Mouse (Mus musculus) stomach, embryonic 14.5 days (tissue): ENCODE data around the gene Fcgrt. TPM values are rescaled to one million over a fixed set of nuclear protein-coding genes. Genes with fewer than 3 reads are reported as not detected.

Experiments
- ATAC-seq: fragments of 200-750 bp; cut with Nextera tagmentation; 2 replicates; pipeline ENCODE4 v1.8.0; 2017; ENCODE audit warnings: low read depth, moderate TSS enrichment; ENCODE audit not compliant: insufficient number of reproducible peaks, insufficient read depth, low FRiP score
- H3K27ac ChIP-seq: fragments of 300-500 bp; sonication (generic); 2 replicates; pipeline ENCODE4 v1.5.1; 2014; ENCODE audit warnings: mild to moderate bottlenecking, low read length, moderate library complexity, mixed read lengths
- H3K27me3 ChIP-seq: fragments of 300-500 bp; sonication (generic); 2 replicates; pipeline ENCODE4 v1.6.1; 2014; ENCODE audit warnings: low read length, control low read depth, mixed read lengths; ENCODE audit not compliant: control insufficient read depth, insufficient read depth
- H3K36me3 ChIP-seq: fragments of 300-500 bp; sonication (generic); 2 replicates; pipeline ENCODE4 v1.6.1; 2014; ENCODE audit warnings: mild to moderate bottlenecking, control low read depth, low read length, moderate library complexity, mixed read lengths; ENCODE audit not compliant: control insufficient read depth, insufficient read depth
- H3K4me1 ChIP-seq: fragments of 300-500 bp; sonication (generic); 2 replicates; pipeline ENCODE4 v1.6.1; 2014; ENCODE audit warnings: low read length, control low read depth, mixed read lengths; ENCODE audit not compliant: control insufficient read depth, insufficient read depth
- H3K4me2 ChIP-seq: fragments of 300-500 bp; sonication (generic); replicated peaks from 2 replicates; pipeline ENCODE4 v1.6.1; 2014; ENCODE audit warnings: low read depth, low read length, control low read depth
- H3K4me3 ChIP-seq: fragments of 300-500 bp; sonication (generic); 2 replicates; pipeline ENCODE4 v1.5.1; 2014; ENCODE audit warnings: low read depth, low read length, control low read depth
- H3K9ac ChIP-seq: fragments of 300-500 bp; sonication (generic); replicated peaks from 2 replicates; pipeline ENCODE4 v1.6.1; 2014; ENCODE audit warnings: low read depth, mild to moderate bottlenecking, control low read depth, low read length, moderate library complexity, mixed read lengths
- H3K9me3 ChIP-seq: fragments of 300-500 bp; sonication (generic); 2 replicates; pipeline ENCODE4 v1.6.1; 2016; ENCODE audit warnings: low read depth, low read length, control low read depth; ENCODE audit not compliant: control insufficient read depth
- WGBS: fragments of 180-500 bp; shearing (Covaris S2); extraction: QIAGEN DNeasy Blood & Tissue Kit; methylation state at CpG from one replicate; pipeline ENCODE4 v1.1.7; 2014; 5-methylcytosine and 5-hydroxymethylcytosine counted together
- polyA plus RNA-seq: library from polyadenylated mRNA; unstranded; fragments of >200 nt; fragmentation: Nextera tagmentation; extraction: Ambion mirVana; gene quantifications from 2 replicates; pipeline ENCODE4 v1.2.1, GENCODE M21; 2014

Gene Fcgrt
- polyA plus RNA-seq, 1 experiment from 2014 or later = 78.6 TPM

GRCm38 (mm10) chr7:45056329-45056971 lies 47.2 kb downstream of the Fcgrt start:
- H3K27me3 ChIP-seq = no peaks in the 10 kb centered on the region
- H3K4me2 ChIP-seq = no peak overlapping the region
- ATAC-seq = no peak
- H3K4me3 ChIP-seq = no peak overlapping the region
- 66% methylated on average over 14 of the region's 14 CpGs for WGBS
- H3K4me1 ChIP-seq = peaks cover 5% of the 10 kb centered on the region
- H3K36me3 ChIP-seq = no peaks in the 10 kb centered on the region
- no peak overlapping the region for H3K27ac ChIP-seq
- no peaks in the 10 kb centered on the region for H3K9me3 ChIP-seq
- no peak overlapping the region for H3K9ac ChIP-seq

- Histone ChIP-seq H3K36me3 (peaks cover 14% of the 10 kb centered on the region), H3K27me3 (no peaks in the 10 kb centered on the region), H3K9ac (peak overlapping the region; percentile 81), H3K27ac (peak overlapping the region; percentile 99), H3K4me3 (peak overlapping the region; percentile 86), H3K4me2 (peak overlapping the region; percentile 97), H3K4me1 (peaks cover 9% of the 10 kb centered on the region), H3K9me3 (no peaks in the 10 kb centered on the region)
- ATAC-seq = peak; percentile 94
- WGBS = under 1% methylated on average over 33 of the region's 33 CpGs
These were observed 49.6 kb downstream of the Fcgrt start for GRCm38 (mm10) chr7:45053931-45054510.

GRCm38 (mm10) chr7:45053117-45053930 lies 50.3 kb downstream of the Fcgrt start:
- Histone ChIP-seq H3K9ac (peak overlapping the region; percentile 81), H3K27ac (peak overlapping the region; percentile 99), H3K4me2 (peak overlapping the region; percentile 97), H3K4me1 (peaks cover 9% of the 10 kb centered on the region), H3K36me3 (peaks cover 21% of the 10 kb centered on the region), H3K27me3 (no peaks in the 10 kb centered on the region), H3K9me3 (no peaks in the 10 kb centered on the region), H3K4me3 (peak overlapping the region; percentile 86)
- ATAC-seq = peak; percentile 29
- under 1% methylated on average over 39 of the region's 59 CpGs for WGBS

GRCm38 (mm10) chr7:45052862-45053116 lies 50.9 kb downstream of the Fcgrt start, which contains the start of gene Prr12:
Prr12 (minus strand) TSS chr7:45052881.
- WGBS = 0% methylated on average over 2 of the region's 18 CpGs
- H3K4me1 ChIP-seq = peaks cover 9% of the 10 kb centered on the region
- H3K27me3 ChIP-seq = no peaks in the 10 kb centered on the region
- peak within 1 kb of the TSS; percentile 99 for H3K27ac ChIP-seq
- peak within 1 kb of the TSS; percentile 86 for H3K4me3 ChIP-seq
- ATAC-seq = no peak; the same call in 1 of the 2 replicates
- H3K4me2 ChIP-seq = peak within 1 kb of the TSS; percentile 97
- H3K9me3 ChIP-seq = no peaks in the 10 kb centered on the region
- H3K9ac ChIP-seq = peak within 1 kb of the TSS; percentile 81
- H3K36me3 ChIP-seq = peaks cover 26% of the 10 kb centered on the region

DNA sequence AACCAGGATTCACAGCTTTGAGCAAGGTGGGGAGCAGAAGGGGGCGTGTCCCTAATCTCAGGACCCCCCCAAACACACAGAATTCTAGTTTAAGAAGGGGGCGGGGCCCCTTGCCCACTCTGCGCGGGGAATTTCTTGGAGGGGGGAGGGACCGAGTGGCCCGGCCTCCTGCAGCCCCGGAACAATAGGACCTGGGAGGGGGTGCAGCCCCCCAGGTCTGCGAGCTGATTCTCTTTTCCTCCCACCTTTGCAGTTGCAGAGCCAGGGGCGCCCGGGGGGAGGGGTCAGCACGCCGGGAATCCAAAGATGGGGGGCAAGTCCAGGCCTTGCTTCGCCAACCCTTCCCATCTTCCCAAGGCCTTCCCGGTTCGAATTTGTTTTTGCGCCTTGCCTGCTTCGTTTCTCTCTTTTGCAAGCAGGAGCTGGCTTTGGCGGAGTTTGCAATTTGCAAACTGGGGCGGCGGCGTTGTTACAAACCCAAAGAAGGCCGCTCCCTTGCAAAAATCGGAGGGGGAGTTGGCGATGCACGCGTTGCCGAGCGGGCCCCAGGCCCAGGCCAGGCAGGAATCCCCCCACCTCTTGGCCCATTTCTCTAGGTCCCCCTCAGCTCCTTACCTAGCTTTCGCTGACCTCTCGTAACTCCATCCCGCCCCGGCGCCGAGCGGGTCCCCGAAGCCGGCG lies 51.3 kb downstream of the Fcgrt start:
- Histone ChIP-seq H3K9me3 (no peaks in the 10 kb centered on the region), H3K36me3 (peaks cover 31% of the 10 kb centered on the region), H3K4me3 (peak overlapping the region; percentile 86), H3K4me1 (peaks cover 9% of the 10 kb centered on the region), H3K27me3 (no peaks in the 10 kb centered on the region), H3K27ac (peak overlapping the region; percentile 99), H3K9ac (peak overlapping the region; percentile 81), H3K4me2 (peak overlapping the region; percentile 97)
- WGBS = under 1% methylated on average over 37 of the region's 38 CpGs
- ATAC-seq = no peak

DNA sequence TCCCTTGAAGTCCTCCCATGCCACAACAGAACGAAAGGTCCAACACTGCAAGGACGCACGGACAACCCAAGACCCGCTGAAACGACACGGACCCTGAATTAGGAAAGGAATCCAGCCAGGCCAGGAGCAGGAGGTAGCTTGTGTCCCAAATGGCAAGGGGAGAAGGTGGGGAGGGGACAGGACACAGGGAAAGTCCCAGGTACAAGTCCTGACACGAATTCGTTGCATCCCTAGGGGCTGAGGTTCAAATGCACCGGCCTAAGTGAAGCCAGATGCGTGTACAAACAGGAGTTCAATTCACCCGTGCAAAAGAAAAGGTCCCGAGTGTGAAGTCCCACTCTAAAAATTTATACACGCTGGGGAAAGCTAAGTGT lies 52.1 kb downstream of the Fcgrt start:
- H3K4me3 ChIP-seq = peak overlapping the region; percentile 86
- peak overlapping the region; percentile 81 for H3K9ac ChIP-seq
- peaks cover 9% of the 10 kb centered on the region for H3K4me1 ChIP-seq
- peak overlapping the region; percentile 97 for H3K4me2 ChIP-seq
- WGBS = under 1% methylated on average over 13 of the region's 13 CpGs
- peaks cover 38% of the 10 kb centered on the region for H3K36me3 ChIP-seq
- H3K27me3 ChIP-seq = no peaks in the 10 kb centered on the region
- H3K9me3 ChIP-seq = no peaks in the 10 kb centered on the region
- peak overlapping the region; percentile 99; the same call in 1 of the 2 replicates for H3K27ac ChIP-seq
- no peak for ATAC-seq

GRCm38 (mm10) chr7:45050945-45051600 lies 52.6 kb downstream of the Fcgrt start:
- Histone ChIP-seq H3K36me3 (peaks cover 43% of the 10 kb centered on the region), H3K27ac (peak overlapping the region; percentile 99; the same call in 1 of the 2 replicates), H3K4me3 (peak overlapping the region; percentile 86), H3K9ac (no peak overlapping the region), H3K27me3 (no peaks in the 10 kb centered on the region), H3K9me3 (no peaks in the 10 kb centered on the region), H3K4me1 (peaks cover 9% of the 10 kb centered on the region), H3K4me2 (peak overlapping the region; percentile 97)
- peak; percentile 39 for ATAC-seq
- 5% methylated on average over 16 of the region's 16 CpGs for WGBS
